17 mouse cellular contexts compared by ENCODE assay signal in the genomic region with DNA sequence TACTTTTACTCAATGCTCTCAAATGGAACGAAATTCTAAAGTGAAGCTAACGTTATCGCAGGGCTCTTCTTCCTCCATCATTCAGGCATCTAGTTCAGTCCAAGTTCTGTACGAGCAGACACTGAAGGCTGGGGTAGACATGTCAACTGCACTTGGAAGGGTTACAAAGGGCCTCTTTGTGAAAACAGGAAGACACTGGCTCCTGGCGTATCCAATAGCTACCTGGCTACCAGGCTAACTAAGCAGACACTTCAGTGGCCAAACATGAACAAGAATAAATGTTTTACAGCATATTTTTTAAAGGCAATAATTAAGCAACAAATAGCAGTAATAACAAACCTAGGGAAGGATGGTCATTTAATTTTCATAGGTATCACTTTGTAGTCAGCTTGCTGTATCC.
"Had no signal": no experiment of that assay in that cellular context is flagged by ENCODE, and none has a peak within 500 bp of the region (broad histone marks: within the 10 kb centered on the region; RNA-seq: fewer than 3 reads in every experiment).

No protein-coding gene starts in this region.

- H3K36me3 ChIP-seq: neural tube, embryonic 12.5 days; neural tube, embryonic 13.5 days; neural tube, embryonic 15.5 days; stomach, embryonic 15.5 days had no signal

- H3K27me3 ChIP-seq: neural tube, embryonic 12.5 days; neural tube, embryonic 13.5 days; neural tube, embryonic 15.5 days; stomach, embryonic 15.5 days had no signal

- DNase-seq: retina, postnatal 1 day; right cerebral cortex, adult 18-20 months; right cerebral cortex, postnatal 14 days; right cerebral cortex, postnatal 25 days; right cerebral cortex, postnatal 4 days; spleen, adult 18-20 months; thymus, adult 18-20 months; thymus, adult 2 months; thymus, postnatal 14 days; thymus, postnatal 25 days; thymus, postnatal 36 days; thymus, postnatal 4 days had no signal

- H3K4me3 ChIP-seq: neural tube, embryonic 12.5 days; neural tube, embryonic 13.5 days; neural tube, embryonic 15.5 days; stomach, embryonic 15.5 days had no signal

- H3K27ac ChIP-seq: neural tube, embryonic 12.5 days; neural tube, embryonic 13.5 days; neural tube, embryonic 15.5 days; stomach, embryonic 15.5 days; stomach, postnatal 0 days had no signal

- H3K4me1 ChIP-seq: neural tube, embryonic 12.5 days; neural tube, embryonic 13.5 days; neural tube, embryonic 15.5 days; stomach, embryonic 15.5 days had no signal
